Mouse (Mus musculus): ENCODE data around the gene Syt7.

GRCm38 (mm10) chr19:10459907-10460306, 71.0 kb downstream of the Syt7 start:
- TF ChIP-seq POLR2A (IDR thresholded peaks at IDR 0.05; ENCODE audit: low read depth, low read length) = no peak
- no peak for TF ChIP-seq CTCF (IDR thresholded peaks at IDR 0.05; ENCODE audit: extremely low read depth, insufficient read length, insufficient replicate concordance, low read depth, low read length)

Measured in small intestine, adult 2 months (tissue).